Mouse (Mus musculus): ENCODE results near the gene Ufc1.
"Not testable (repeated sequence)": the region's sequence is repeated elsewhere in the genome, so short reads cannot be mapped to it uniquely, and the experiment has no call there.

The Ufc1 gene

GRCm38 (mm10) chr1:171294298-171295062, at the start of gene Ufc1:
Ufc1 (minus strand) TSS chr1:171295024.
- peak; percentile 93 for DNase-seq

DNA sequence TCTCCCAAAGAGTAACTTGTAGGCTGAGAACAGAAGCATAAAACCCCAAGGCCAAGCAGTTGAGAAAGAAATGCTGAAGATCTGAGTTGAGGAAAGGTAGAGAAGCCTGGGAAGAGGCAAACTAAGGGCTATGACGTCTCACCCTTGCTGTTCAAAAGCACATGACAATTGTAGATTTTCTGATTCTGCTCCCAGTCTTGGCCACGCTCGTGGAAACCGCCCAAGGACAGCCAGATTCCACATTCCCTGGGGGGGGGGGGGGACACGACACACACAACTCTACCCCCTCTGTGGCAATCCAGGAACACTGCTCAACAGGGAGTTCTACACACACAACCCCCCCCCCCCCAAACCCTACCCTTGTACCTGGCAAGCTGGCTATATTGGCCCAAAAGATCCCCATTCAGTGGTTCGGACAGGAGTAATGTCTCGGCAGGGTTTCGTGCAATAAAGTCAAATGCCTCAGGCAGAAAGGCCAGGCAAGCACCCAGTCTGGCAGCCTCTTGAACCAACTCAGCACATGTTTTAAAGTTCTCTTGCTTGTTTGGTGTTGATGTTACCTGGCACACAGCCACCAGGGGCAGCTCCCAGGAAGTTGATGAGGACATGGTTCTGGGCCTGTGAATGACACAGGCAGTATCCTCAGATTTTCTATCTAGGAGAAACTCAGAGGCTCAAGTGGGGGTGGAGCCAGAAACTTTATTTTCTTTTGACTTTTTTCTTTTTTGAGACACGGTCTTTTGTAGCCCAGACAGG, 49.3 kb upstream of the Ufc1 start:
- peak; percentile 77 for DNase-seq

DNA sequence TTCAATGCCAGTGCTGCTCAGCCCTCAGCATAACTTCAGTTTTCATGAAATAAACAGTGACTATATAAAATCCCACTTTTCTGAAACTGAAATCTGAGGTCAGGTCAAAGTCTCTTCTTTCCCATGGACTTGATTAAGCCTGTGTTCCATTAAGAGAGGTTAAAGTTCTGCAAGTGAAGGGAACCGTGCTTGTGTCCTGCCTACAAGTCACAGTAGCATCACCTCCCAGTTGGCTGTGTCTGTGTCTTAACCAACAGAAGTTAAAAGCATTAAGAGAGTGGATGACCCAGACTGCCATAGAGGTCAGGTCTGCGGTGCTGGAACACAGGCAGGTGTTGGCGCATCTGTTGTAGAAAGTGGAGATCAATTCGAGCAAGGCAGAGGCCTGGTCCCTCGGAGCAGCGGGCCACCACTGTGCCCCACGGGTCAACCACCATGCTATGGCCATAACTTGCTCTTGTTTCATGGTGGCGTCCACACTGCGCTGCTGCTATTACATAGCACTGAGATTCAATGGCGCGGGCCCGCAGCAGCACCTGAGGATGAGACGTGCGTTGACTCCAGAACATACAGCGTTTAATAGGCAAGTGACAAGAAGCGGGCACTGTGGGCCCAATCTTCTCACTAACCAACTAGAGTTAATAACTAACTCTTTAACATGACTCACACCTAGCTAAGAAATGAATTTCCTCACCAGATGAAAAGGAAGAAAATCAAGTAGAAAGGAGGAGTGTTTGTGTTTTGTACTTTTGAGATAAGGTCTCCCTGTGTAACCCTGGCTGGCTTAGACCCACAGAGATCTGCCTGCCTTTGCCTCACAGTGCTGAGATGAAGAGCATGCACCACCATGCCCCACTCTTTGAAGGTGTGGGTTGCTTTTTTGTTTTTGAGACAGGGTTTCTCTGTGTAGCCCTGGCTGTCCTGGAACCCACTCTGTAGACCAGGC, 47.7 kb upstream of the Ufc1 start:
- DNase-seq = peak; percentile 21

DNA sequence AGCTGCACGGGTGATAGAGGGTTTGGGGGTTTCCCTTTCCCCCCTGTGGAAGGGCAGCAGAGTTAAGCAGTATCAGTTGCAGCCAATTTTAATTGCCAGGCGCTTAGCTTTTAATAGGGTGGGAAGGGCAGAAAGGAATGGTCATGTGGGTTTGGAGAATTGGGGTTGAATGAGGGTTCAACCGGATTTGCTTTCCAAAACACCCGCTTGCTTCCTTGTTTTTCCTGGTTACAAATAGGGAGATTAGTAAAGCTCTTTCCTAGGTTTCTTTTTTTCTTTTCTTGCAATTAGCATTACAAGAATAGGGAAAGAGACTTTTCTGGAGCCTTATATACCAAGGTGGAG, 35.4 kb upstream of the Ufc1 start:
- DNase-seq = no peak

DNA sequence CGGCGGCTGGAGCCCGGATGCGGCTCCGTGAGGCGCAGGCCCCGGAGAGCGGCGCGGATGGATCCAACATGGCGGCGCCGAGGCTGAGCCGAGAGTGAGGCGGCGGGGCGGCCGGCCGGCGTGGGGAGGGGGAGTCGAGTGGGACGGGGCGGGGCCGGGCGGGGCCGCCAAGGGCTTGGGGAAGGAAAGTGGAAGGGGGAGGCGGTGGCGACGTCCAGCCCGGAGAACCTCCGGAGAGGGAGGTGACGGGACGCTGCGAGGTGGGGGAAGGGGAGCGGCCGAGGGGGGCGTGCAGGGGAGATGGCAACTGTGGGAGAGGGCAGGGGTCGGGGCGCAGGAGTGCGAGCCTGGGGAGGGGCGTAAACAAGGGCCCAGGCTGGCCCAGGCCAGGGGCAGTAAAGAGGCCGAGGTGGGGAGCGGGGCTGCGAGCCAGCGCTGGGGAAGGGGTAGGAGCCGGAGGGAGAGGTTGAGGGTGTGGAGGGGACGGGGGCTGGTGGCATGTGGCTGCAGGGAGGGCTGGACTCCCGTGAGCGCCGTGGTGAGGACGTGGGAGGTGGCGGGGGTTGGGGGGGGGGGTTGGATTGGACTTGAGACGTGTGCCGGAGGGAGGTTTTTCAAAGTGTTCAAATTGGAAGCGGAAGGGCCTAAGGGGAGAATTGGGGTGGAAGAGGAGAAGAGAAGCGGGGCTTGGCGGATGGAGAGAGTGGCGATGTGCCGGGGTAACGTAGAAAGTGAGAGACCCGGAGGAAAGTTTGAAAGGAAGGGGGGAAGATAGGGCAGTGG, 34.8 kb upstream of the Ufc1 start:
- DNase-seq = no peak

GRCm38 (mm10) chr1:171328839-171329432, 34.1 kb upstream of the Ufc1 start, which contains the start of gene Dedd:
Dedd (plus strand) TSS chr1:171329145.
- peak; percentile 94 for DNase-seq

DNA sequence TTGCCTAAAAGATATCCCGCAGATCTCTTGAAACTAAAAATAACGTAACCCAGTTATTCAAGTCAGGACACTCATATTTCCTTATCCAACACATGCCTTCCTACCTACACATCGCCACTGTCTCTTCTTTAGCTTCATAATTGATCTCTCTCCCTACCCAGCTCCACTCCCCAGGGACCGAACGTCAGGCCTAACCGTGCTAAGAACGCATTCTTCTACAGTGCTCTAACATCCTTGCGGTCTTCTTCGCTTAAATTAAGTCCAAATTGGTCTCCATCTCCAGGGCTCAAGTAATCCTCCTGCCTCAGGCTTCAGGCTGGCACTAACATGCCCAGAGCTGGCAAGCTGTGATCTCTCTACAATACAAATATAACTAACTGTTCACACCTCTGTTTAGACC, 33.4 kb upstream of the Ufc1 start:
- no peak for DNase-seq

DNA sequence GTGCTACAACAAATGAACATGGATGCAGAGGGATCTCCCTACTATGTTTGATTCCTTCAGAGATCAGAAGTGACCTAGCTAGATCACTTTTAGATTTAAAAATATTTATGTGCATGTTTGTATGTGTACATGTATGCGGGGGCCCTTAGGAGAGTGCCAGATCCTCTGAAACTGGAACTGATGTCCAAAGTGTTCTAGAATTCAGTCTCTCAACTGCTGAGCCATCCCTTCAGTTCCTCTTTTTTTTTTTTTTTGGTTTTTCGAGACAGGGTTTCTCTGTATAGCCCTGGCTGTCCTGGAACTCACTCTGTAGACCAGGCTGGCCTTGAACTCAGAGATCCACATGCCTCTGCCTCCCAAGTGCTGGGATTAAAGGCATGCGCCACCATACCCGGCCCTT, 31.8 kb upstream of the Ufc1 start:
- DNase-seq = not testable (repeated sequence)

DNA sequence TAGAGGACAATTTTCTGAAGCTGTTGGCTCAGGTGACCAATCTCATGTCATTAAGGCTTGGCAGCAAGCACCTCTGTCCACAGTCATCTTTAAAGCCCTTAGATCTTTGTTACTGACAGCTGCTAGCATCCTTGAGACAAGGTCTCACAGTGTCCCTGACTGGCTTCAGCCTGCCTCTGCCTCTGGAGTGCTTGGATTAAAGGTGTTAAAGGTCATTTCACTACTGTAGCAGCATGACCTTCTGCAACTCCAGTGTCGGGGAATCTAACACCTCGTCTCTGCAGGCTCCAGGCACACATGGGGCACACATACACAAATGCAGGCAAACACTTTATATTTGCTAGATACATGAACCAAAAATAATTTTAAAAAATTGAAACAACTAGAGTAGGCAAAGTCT, 30.7 kb upstream of the Ufc1 start:
- no peak for DNase-seq

GRCm38 (mm10) chr1:171322012-171322411, 27.2 kb upstream of the Ufc1 start:
- peak; percentile 22 for DNase-seq

- DNase-seq = peak; percentile 34
These were observed 26.6 kb upstream of the Ufc1 start for GRCm38 (mm10) chr1:171321415-171321814.

- DNase-seq = no peak
These were observed 25.3 kb upstream of the Ufc1 start for GRCm38 (mm10) chr1:171320151-171320550.

DNA sequence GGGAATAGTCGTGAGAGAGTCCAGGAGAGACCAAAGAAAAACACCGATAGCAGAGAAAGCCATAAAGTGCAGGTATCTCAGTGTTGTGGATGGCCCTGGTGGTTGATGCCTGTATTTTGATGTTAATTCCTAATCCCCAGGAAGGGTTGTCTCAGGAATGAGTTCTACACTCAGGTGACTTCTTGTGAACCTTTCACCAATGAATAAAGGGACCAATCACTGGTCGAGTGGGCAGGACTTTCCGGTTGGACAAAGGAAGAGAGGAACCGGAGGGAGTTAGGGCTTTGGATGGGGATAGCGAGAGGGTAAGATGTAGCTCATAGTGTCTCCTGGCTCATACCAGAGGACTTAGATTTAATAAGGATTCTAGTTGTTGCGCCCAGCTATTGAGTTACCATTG, 24.9 kb upstream of the Ufc1 start:
- DNase-seq = no peak

DNA sequence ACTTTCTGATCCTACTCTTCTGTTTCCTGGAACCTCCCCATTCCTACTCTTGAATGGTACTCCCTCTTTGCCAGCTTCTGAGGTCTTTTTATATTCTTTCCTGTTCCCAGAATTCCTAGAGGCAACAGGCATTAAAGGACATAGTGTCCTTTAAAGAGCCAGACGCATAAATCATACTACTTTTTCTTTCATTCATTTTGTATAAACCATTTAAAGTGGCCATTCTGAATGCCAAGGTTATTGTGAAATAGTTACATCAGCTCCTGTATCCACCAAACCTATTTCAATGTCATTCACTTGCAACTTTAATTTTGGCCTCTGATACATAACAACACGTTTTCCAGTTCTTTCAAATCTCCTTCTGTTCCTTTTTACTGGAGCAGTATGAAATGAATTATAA, 14.5 kb upstream of the Ufc1 start:
- DNase-seq = no peak

DNA sequence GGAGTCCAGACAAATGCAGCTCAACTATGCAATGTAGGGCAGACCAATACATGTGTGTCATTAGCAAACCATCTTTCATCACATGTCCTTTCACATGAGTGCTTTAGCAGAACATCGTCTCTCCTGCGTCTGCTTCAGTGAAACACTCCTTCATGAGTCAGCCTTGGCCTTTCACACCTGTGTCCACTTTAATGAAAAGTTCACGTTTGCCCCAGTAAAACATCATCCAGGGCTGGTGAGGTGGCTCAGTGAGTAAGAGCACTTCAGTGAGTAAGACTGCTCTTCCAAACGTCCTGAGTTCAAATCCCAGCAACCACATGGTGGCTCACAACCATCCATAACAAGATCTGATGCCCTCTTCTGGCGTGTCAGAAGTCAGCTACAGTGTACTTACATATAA, 11.3 kb upstream of the Ufc1 start:
- not testable (repeated sequence) for DNase-seq

GRCm38 (mm10) chr1:171298226-171298625, 3.4 kb upstream of the Ufc1 start:
- no peak for DNase-seq

DNA sequence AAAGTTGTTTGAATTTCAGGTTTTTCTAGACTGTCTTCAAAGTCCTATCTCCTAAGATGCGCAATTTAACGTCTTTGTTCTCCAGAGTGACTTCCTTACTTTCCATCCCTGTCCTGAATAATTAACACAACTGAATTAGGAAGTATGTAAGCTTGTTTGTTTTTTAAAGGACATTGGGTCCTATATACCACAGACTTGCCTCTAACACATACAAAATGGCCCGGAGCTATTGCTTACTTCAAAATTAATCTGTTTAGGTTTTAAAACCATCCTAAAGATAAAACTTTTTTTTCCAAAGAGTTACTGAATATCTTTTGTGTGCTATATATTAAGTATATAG, 209 bp upstream of the Ufc1 start:
- DNase-seq = no peak

DNA sequence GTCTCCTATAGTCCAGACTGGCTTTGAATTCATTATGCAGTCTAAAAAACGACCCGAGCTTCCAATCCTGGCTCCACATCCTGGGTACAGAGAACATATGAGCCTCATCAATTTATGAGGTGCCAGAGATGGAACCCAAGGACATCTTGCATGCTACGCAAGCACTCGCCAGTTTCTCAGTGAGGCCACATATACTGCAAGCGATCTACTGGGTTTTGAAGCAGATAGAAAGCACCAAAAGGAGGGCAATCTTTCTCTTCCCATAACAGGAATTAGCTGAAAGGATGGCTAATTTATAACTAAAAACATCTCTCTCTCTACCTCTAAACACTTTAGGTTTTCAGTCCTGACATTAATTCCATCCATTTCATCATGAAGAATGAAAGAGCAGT, 922 bp downstream of the Ufc1 start:
- DNase-seq = no peak

GRCm38 (mm10) chr1:171293351-171293750, 1.5 kb downstream of the Ufc1 start:
- DNase-seq = no peak

- DNase-seq = no peak
These were observed 6.5 kb downstream of the Ufc1 start for GRCm38 (mm10) chr1:171288328-171288727.

- peak; percentile 96 for DNase-seq
These were observed 7.4 kb downstream of the Ufc1 start, which contains the start of gene Usp21 for GRCm38 (mm10) chr1:171287136-171288081. Usp21 (minus strand) TSS chr1:171287991.

Measured in lung, postnatal 36 days (tissue).